Comparison of ENCODE assay signal across 22 mouse cellular contexts in the genomic region with DNA sequence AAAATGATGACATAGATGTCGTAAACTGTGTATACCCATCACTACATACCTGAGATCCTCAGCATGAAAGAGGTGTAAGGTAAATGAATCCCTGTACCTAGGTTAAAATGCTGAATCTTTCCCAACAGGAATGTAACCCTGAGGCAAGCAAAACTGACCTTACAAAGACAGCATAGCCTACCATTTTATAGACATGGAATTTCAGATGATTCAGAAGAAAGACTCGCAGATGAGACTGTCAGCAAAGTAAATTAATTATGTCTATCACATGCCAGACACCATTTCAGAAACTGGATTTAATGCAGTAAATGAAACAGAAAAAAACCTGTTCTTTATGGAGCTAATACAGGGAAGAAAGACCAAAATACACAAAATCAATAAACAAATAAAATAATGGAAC.
"Had no signal": no experiment of that assay in that cellular context is flagged by ENCODE, and none has a peak within 500 bp of the region (broad histone marks: within the 10 kb centered on the region; RNA-seq: fewer than 3 reads in every experiment).

No protein-coding gene starts in this region.

- DNase-seq: cerebellum, adult 9-11 months; cerebellum, postnatal 10 days; cerebellum, postnatal 14 days; cerebellum, postnatal 25 days; cerebellum, postnatal 36 days; embryo, embryonic 11 days; forebrain, postnatal 0 days; gastrocnemius, adult 2 months; gastrocnemius, postnatal 14 days; gastrocnemius, postnatal 25 days; gastrocnemius, postnatal 36 days; heart, adult 11 months; heart, adult 18-20 months; heart, adult 2 months had no signal

- ATAC-seq: forebrain, embryonic 13.5 days; forebrain, embryonic 14.5 days; forebrain, embryonic 15.5 days; forebrain, embryonic 16.5 days; forebrain, postnatal 0 days had no signal

- H3K27me3 ChIP-seq: embryonic facial prominence, embryonic 12.5 days; embryonic facial prominence, embryonic 13.5 days; embryonic facial prominence, embryonic 15.5 days; forebrain, embryonic 12.5 days; forebrain, embryonic 13.5 days; forebrain, embryonic 15.5 days had no signal
